Mouse (Mus musculus) neural tube, embryonic 11.5 days (tissue): ENCODE results near the gene Adk. TPM values are rescaled to one million over a fixed set of nuclear protein-coding genes. Genes with fewer than 3 reads are reported as not detected.

Source experiments
- ATAC-seq: fragments of 200-750 bp; cut with Nextera tagmentation; 2 replicates; pipeline ENCODE4 v1.8.0; 2017; ENCODE audit warnings: moderate number of reproducible peaks, mild to moderate bottlenecking, moderate TSS enrichment, moderate library complexity; ENCODE audit not compliant: insufficient read depth, low FRiP score, low TSS enrichment
- DNase-seq: peaks from one replicate; pipeline ENCODE4 v3.0.0-alpha.2; 2015; ENCODE audit warnings: low spot score
- H3K27ac ChIP-seq: fragments of 300-500 bp; sonication (generic); 2 replicates; pipeline ENCODE4 v1.5.1; 2014; ENCODE audit warnings: low read depth, mild to moderate bottlenecking, low read length
- H3K27me3 ChIP-seq: fragments of 300-500 bp; sonication (generic); 2 replicates; pipeline ENCODE4 v1.6.1; 2014; ENCODE audit warnings: mild to moderate bottlenecking, low read length, mixed read lengths; ENCODE audit not compliant: control insufficient read depth, insufficient read depth
- H3K36me3 ChIP-seq: fragments of 300-500 bp; sonication (generic); 2 replicates; pipeline ENCODE4 v1.6.1; 2014; ENCODE audit warnings: mild to moderate bottlenecking, low read length, moderate library complexity, mixed read lengths; ENCODE audit not compliant: control insufficient read depth, insufficient read depth
- H3K4me1 ChIP-seq: fragments of 300-500 bp; sonication (generic); 2 replicates; pipeline ENCODE4 v1.6.1; 2014; ENCODE audit warnings: low read length, mixed read lengths; ENCODE audit not compliant: control insufficient read depth, insufficient read depth
- H3K4me2 ChIP-seq: fragments of 300-500 bp; sonication (generic); 2 replicates; pipeline ENCODE4 v1.6.1; 2014; ENCODE audit warnings: low read depth, mild to moderate bottlenecking, moderate library complexity
- H3K4me3 ChIP-seq: fragments of 300-500 bp; sonication (generic); 2 replicates; pipeline ENCODE4 v1.5.1; 2014; ENCODE audit warnings: low read depth, low read length
- H3K9ac ChIP-seq: fragments of 300-500 bp; sonication (generic); 2 replicates; pipeline ENCODE4 v1.6.1; 2014; ENCODE audit warnings: mild to moderate bottlenecking, low read length
- H3K9me3 ChIP-seq: fragments of 300-500 bp; sonication (generic); 2 replicates; pipeline ENCODE4 v1.6.1; 2016; ENCODE audit warnings: low read length; ENCODE audit not compliant: control insufficient read depth
- WGBS: fragments of 180-500 bp; shearing (Covaris S2); extraction: QIAGEN DNeasy Blood & Tissue Kit; methylation state at CpG from one replicate; pipeline ENCODE4 v1.1.7; 2014; 5-methylcytosine and 5-hydroxymethylcytosine counted together
- polyA plus RNA-seq: library from polyadenylated mRNA; unstranded; fragments of >200 nt; fragmentation: Nextera tagmentation; extraction: Ambion mirVana; gene quantifications from 2 replicates; pipeline ENCODE4 v1.2.1, GENCODE M21; 2014

The Adk gene
- polyA plus RNA-seq, 1 experiment from 2014 or later = 106 TPM

GRCm38 (mm10) chr14:21453896-21454295 is 401.5 kb downstream of the Adk start:
- no peak overlapping the region for H3K4me3 ChIP-seq
- no peak for ATAC-seq
- 86% methylated on average over 2 of the region's 2 CpGs for WGBS
- H3K27ac ChIP-seq = no peak overlapping the region
- no peaks in the 10 kb centered on the region for H3K9me3 ChIP-seq
- no peaks in the 10 kb centered on the region for H3K36me3 ChIP-seq
- DNase-seq = no peak
- no peaks in the 10 kb centered on the region for H3K27me3 ChIP-seq
- no peak overlapping the region for H3K4me2 ChIP-seq
- no peaks in the 10 kb centered on the region for H3K4me1 ChIP-seq
- H3K9ac ChIP-seq = no peak overlapping the region

- Histone ChIP-seq H3K36me3 (no peaks in the 10 kb centered on the region), H3K4me1 (no peaks in the 10 kb centered on the region), H3K27me3 (no peaks in the 10 kb centered on the region), H3K4me3 (no peak overlapping the region), H3K27ac (no peak overlapping the region), H3K9me3 (no peaks in the 10 kb centered on the region), H3K9ac (no peak overlapping the region), H3K4me2 (no peak overlapping the region)
- 91% methylated on average over 7 of the region's 7 CpGs for WGBS
- no peak for DNase-seq
- ATAC-seq = no peak
Measured at GRCm38 (mm10) chr14:21455654-21456350, 403.4 kb downstream of the Adk start.

GRCm38 (mm10) chr14:21456526-21456925 is 404.2 kb downstream of the Adk start:
- Histone ChIP-seq H3K27me3 (no peaks in the 10 kb centered on the region), H3K4me3 (no peak overlapping the region), H3K36me3 (no peaks in the 10 kb centered on the region), H3K27ac (no peak overlapping the region), H3K4me1 (no peaks in the 10 kb centered on the region), H3K9me3 (no peaks in the 10 kb centered on the region), H3K4me2 (no peak overlapping the region), H3K9ac (no peak overlapping the region)
- ATAC-seq (no peak), DNase-seq (no peak)

GRCm38 (mm10) chr14:21457876-21458275 is 405.5 kb downstream of the Adk start:
- Histone ChIP-seq H3K4me1 (no peaks in the 10 kb centered on the region), H3K27me3 (no peaks in the 10 kb centered on the region), H3K27ac (no peak overlapping the region), H3K9ac (no peak overlapping the region), H3K9me3 (no peaks in the 10 kb centered on the region), H3K4me2 (no peak overlapping the region), H3K4me3 (no peak overlapping the region), H3K36me3 (no peaks in the 10 kb centered on the region)
- DNase-seq (no peak), ATAC-seq (no peak)
- 87% methylated on average over 5 of the region's 5 CpGs for WGBS

- H3K4me3 ChIP-seq = no peak overlapping the region
- 84% methylated on average over 7 of the region's 7 CpGs for WGBS
- no peak for ATAC-seq
- H3K4me2 ChIP-seq = no peak overlapping the region
- no peak overlapping the region for H3K27ac ChIP-seq
- no peaks in the 10 kb centered on the region for H3K9me3 ChIP-seq
- no peaks in the 10 kb centered on the region for H3K36me3 ChIP-seq
- no peak for DNase-seq
- no peak overlapping the region for H3K9ac ChIP-seq
- H3K27me3 ChIP-seq = no peaks in the 10 kb centered on the region
- H3K4me1 ChIP-seq = no peaks in the 10 kb centered on the region
Measured at GRCm38 (mm10) chr14:21458696-21459095, 406.3 kb downstream of the Adk start.

- H3K4me2 ChIP-seq = no peak overlapping the region
- H3K4me3 ChIP-seq = no peak overlapping the region
- H3K9ac ChIP-seq = no peak overlapping the region
- no peaks in the 10 kb centered on the region for H3K4me1 ChIP-seq
- DNase-seq (no peak), ATAC-seq (no peak)
- no peaks in the 10 kb centered on the region for H3K36me3 ChIP-seq
- H3K27me3 ChIP-seq = no peaks in the 10 kb centered on the region
- H3K9me3 ChIP-seq = no peaks in the 10 kb centered on the region
- 89% methylated on average over 4 of the region's 4 CpGs for WGBS
- no peak overlapping the region for H3K27ac ChIP-seq
Measured at GRCm38 (mm10) chr14:21459163-21459562, 406.8 kb downstream of the Adk start.

- H3K27ac ChIP-seq = no peak overlapping the region
- no peaks in the 10 kb centered on the region for H3K27me3 ChIP-seq
- H3K9ac ChIP-seq = no peak overlapping the region
- DNase-seq (no peak), ATAC-seq (no peak)
- no peak overlapping the region for H3K4me2 ChIP-seq
- H3K4me3 ChIP-seq = no peak overlapping the region
- H3K36me3 ChIP-seq = no peaks in the 10 kb centered on the region
- H3K9me3 ChIP-seq = no peaks in the 10 kb centered on the region
- 67% methylated on average over 3 of the region's 3 CpGs for WGBS
- no peaks in the 10 kb centered on the region for H3K4me1 ChIP-seq
Measured at GRCm38 (mm10) chr14:21462398-21462797, 410.0 kb downstream of the Adk start.

- no peak for ATAC-seq
- 94% methylated on average over 9 of the region's 9 CpGs for WGBS
Measured at GRCm38 (mm10) chr14:21463117-21463712, 410.8 kb downstream of the Adk start.

GRCm38 (mm10) chr14:21470386-21470785 is 418.0 kb downstream of the Adk start:
- H3K4me2 ChIP-seq = no peak overlapping the region
- H3K27me3 ChIP-seq = no peaks in the 10 kb centered on the region
- H3K9ac ChIP-seq = no peak overlapping the region
- WGBS = 76% methylated on average over 5 of the region's 5 CpGs
- ATAC-seq (no peak), DNase-seq (no peak)
- no peak overlapping the region for H3K27ac ChIP-seq
- H3K9me3 ChIP-seq = no peaks in the 10 kb centered on the region
- H3K36me3 ChIP-seq = no peaks in the 10 kb centered on the region
- no peak overlapping the region for H3K4me3 ChIP-seq
- H3K4me1 ChIP-seq = no peaks in the 10 kb centered on the region

More at GRCm38 (mm10) chr14:21463117-21463712, 410.8 kb downstream of the Adk start:
- no peaks in the 10 kb centered on the region for H3K4me1 ChIP-seq
- no peaks in the 10 kb centered on the region for H3K36me3 ChIP-seq
- H3K4me3 ChIP-seq = no peak overlapping the region
- H3K9ac ChIP-seq = no peak overlapping the region
- H3K4me2 ChIP-seq = no peak overlapping the region
- no peak for DNase-seq
- H3K27me3 ChIP-seq = no peaks in the 10 kb centered on the region
- H3K27ac ChIP-seq = no peak overlapping the region
- H3K9me3 ChIP-seq = no peaks in the 10 kb centered on the region
